Mouse (Mus musculus) small intestine, adult 2 months (tissue): ENCODE data around the gene Hs6st3. TPM values are rescaled to one million over a fixed set of nuclear protein-coding genes. Genes with fewer than 3 reads are reported as not detected.

Source experiments
- H3K27ac ChIP-seq: fragments of 200-500 bp; 2 replicates; pipeline ENCODE4 v1.5.1; 2012; ENCODE audit warnings: low read depth, low read length, control low read depth, inconsistent platforms; ENCODE audit not compliant: insufficient read depth
- H3K27me3 ChIP-seq: fragments of 200-500 bp; 2 replicates; pipeline ENCODE4 v1.6.1; 2012; ENCODE audit warnings: mild to moderate bottlenecking, moderate library complexity, low read length, inconsistent platforms; ENCODE audit not compliant: control insufficient read depth, insufficient read depth
- H3K36me3 ChIP-seq: fragments of 200-500 bp; 2 replicates; pipeline ENCODE4 v1.6.1; 2012; ENCODE audit warnings: mild to moderate bottlenecking, low read length, control low read depth, inconsistent platforms; ENCODE audit not compliant: control insufficient read depth, insufficient read depth
- H3K4me1 ChIP-seq: fragments of 200-500 bp; 2 replicates; pipeline ENCODE4 v1.6.1; 2012; ENCODE audit warnings: low read length, inconsistent platforms, mixed read lengths; ENCODE audit not compliant: control insufficient read depth, insufficient read depth, insufficient read length
- H3K4me3 ChIP-seq: fragments of 200-500 bp; 2 replicates; pipeline ENCODE4 v1.5.1; 2012; ENCODE audit warnings: low read depth, mild to moderate bottlenecking, control low read depth, inconsistent platforms, low read length, moderate library complexity
- CTCF ChIP-seq: fragments of 200-500 bp; IDR thresholded peaks from 2 replicates; pipeline ENCODE4 v1.5.1; 2012; ENCODE audit warnings: low read depth, mild to moderate bottlenecking, control low read depth, inconsistent platforms, low read length, moderate library complexity, mixed read lengths; ENCODE audit not compliant: insufficient replicate concordance, insufficient read length; ENCODE audit errors: extremely low read depth
- POLR2A ChIP-seq: fragments of 200-500 bp; IDR thresholded peaks from 2 replicates; pipeline ENCODE4 v1.6.1; 2012; ENCODE audit warnings: low read depth, mild to moderate bottlenecking, control low read depth, inconsistent platforms, low read length, moderate library complexity
- WGBS: fragments of 180-500 bp; shearing (Covaris S2); methylation state at CpG from one replicate; pipeline ENCODE4 v1.1.7; 2018; 5-methylcytosine and 5-hydroxymethylcytosine counted together
- polyA plus RNA-seq: library from polyadenylated mRNA; depleted of rRNA; stranded (reverse); fragments of >200 nt; gene quantifications from 2 replicates; pipeline ENCODE4 v1.2.3, GENCODE M21; 2012

Hs6st3 gene
- polyA plus RNA-seq, 1 experiment, result not detected

GRCm38 (mm10) chr14:119731436-119732080 lies 593.4 kb downstream of the Hs6st3 start:
- Histone ChIP-seq H3K36me3 (no peaks in the 10 kb centered on the region), H3K27me3 (no peaks in the 10 kb centered on the region), H3K4me3 (no peak overlapping the region), H3K4me1 (no peaks in the 10 kb centered on the region), H3K27ac (no peak overlapping the region)
- 67% methylated on average over 7 of the region's 7 CpGs for WGBS
- no peak for TF ChIP-seq CTCF
- no peak for TF ChIP-seq POLR2A

- H3K4me3 ChIP-seq, result no peak overlapping the region
- 85% methylated on average over 4 of the region's 4 CpGs for WGBS
- H3K36me3 ChIP-seq, result no peaks in the 10 kb centered on the region
- no peaks in the 10 kb centered on the region for H3K27me3 ChIP-seq
- H3K27ac ChIP-seq, result no peak overlapping the region
- TF ChIP-seq POLR2A, result no peak
- TF ChIP-seq CTCF, result no peak
- H3K4me1 ChIP-seq, result no peaks in the 10 kb centered on the region
These were observed 594.1 kb downstream of the Hs6st3 start for GRCm38 (mm10) chr14:119732219-119732618.

- H3K27ac ChIP-seq, result no peak overlapping the region
- H3K36me3 ChIP-seq, result no peaks in the 10 kb centered on the region
- no peak for TF ChIP-seq POLR2A
- no peak for TF ChIP-seq CTCF
- no peak overlapping the region for H3K4me3 ChIP-seq
- no peaks in the 10 kb centered on the region for H3K27me3 ChIP-seq
- H3K4me1 ChIP-seq, result no peaks in the 10 kb centered on the region
- 62% methylated on average over 5 of the region's 5 CpGs for WGBS
These were observed 599.3 kb downstream of the Hs6st3 start for GRCm38 (mm10) chr14:119737408-119737961.

- Histone ChIP-seq H3K27me3 (no peaks in the 10 kb centered on the region), H3K4me1 (no peaks in the 10 kb centered on the region), H3K36me3 (no peaks in the 10 kb centered on the region), H3K27ac (no peak overlapping the region), H3K4me3 (no peak overlapping the region)
- TF ChIP-seq POLR2A (no peak), CTCF (no peak)
- 79% methylated on average over 1 of the region's 1 CpGs for WGBS
These were observed 603.6 kb downstream of the Hs6st3 start for GRCm38 (mm10) chr14:119741791-119742190.

GRCm38 (mm10) chr14:119761376-119761775 lies 623.2 kb downstream of the Hs6st3 start:
- TF ChIP-seq POLR2A (no peak), CTCF (no peak)
- Histone ChIP-seq H3K27me3 (no peaks in the 10 kb centered on the region), H3K27ac (no peak overlapping the region), H3K4me1 (no peaks in the 10 kb centered on the region), H3K4me3 (no peak overlapping the region), H3K36me3 (no peaks in the 10 kb centered on the region)
- 80% methylated on average over 7 of the region's 7 CpGs for WGBS

- no peak for TF ChIP-seq CTCF
- no peak for TF ChIP-seq POLR2A
- Histone ChIP-seq H3K27me3 (no peaks in the 10 kb centered on the region), H3K36me3 (no peaks in the 10 kb centered on the region), H3K27ac (no peak overlapping the region), H3K4me3 (no peak overlapping the region), H3K4me1 (no peaks in the 10 kb centered on the region)
- WGBS, result 74% methylated on average over 4 of the region's 4 CpGs
These were observed 633.9 kb downstream of the Hs6st3 start for GRCm38 (mm10) chr14:119772040-119772439.

- Histone ChIP-seq H3K27ac (no peak overlapping the region), H3K4me3 (no peak overlapping the region), H3K27me3 (no peaks in the 10 kb centered on the region), H3K36me3 (no peaks in the 10 kb centered on the region), H3K4me1 (no peaks in the 10 kb centered on the region)
- WGBS, result 71% methylated on average over 3 of the region's 3 CpGs
- no peak for TF ChIP-seq POLR2A
- TF ChIP-seq CTCF, result no peak
These were observed 638.1 kb downstream of the Hs6st3 start for GRCm38 (mm10) chr14:119776261-119776660.
